Mouse (Mus musculus) neural tube, embryonic 11.5 days (tissue): ENCODE measurements around the gene Osm. TPM values are rescaled to one million over a fixed set of nuclear protein-coding genes. Genes with fewer than 3 reads are reported as not detected.

Experiments
- ATAC-seq: fragments of 200-750 bp; cut with Nextera tagmentation; 2 replicates; pipeline ENCODE4 v1.8.0; 2017; ENCODE audit warnings: moderate number of reproducible peaks, mild to moderate bottlenecking, moderate TSS enrichment, moderate library complexity; ENCODE audit not compliant: insufficient read depth, low FRiP score, low TSS enrichment
- DNase-seq: peaks from one replicate; pipeline ENCODE4 v3.0.0-alpha.2; 2015; ENCODE audit warnings: low spot score
- H3K27ac ChIP-seq: fragments of 300-500 bp; sonication (generic); 2 replicates; pipeline ENCODE4 v1.5.1; 2014; ENCODE audit warnings: low read depth, mild to moderate bottlenecking, low read length
- H3K27me3 ChIP-seq: fragments of 300-500 bp; sonication (generic); 2 replicates; pipeline ENCODE4 v1.6.1; 2014; ENCODE audit warnings: mild to moderate bottlenecking, low read length, mixed read lengths; ENCODE audit not compliant: control insufficient read depth, insufficient read depth
- H3K36me3 ChIP-seq: fragments of 300-500 bp; sonication (generic); 2 replicates; pipeline ENCODE4 v1.6.1; 2014; ENCODE audit warnings: mild to moderate bottlenecking, low read length, moderate library complexity, mixed read lengths; ENCODE audit not compliant: control insufficient read depth, insufficient read depth
- H3K4me1 ChIP-seq: fragments of 300-500 bp; sonication (generic); 2 replicates; pipeline ENCODE4 v1.6.1; 2014; ENCODE audit warnings: low read length, mixed read lengths; ENCODE audit not compliant: control insufficient read depth, insufficient read depth
- H3K4me2 ChIP-seq: fragments of 300-500 bp; sonication (generic); 2 replicates; pipeline ENCODE4 v1.6.1; 2014; ENCODE audit warnings: low read depth, mild to moderate bottlenecking, moderate library complexity
- H3K4me3 ChIP-seq: fragments of 300-500 bp; sonication (generic); 2 replicates; pipeline ENCODE4 v1.5.1; 2014; ENCODE audit warnings: low read depth, low read length
- H3K9ac ChIP-seq: fragments of 300-500 bp; sonication (generic); 2 replicates; pipeline ENCODE4 v1.6.1; 2014; ENCODE audit warnings: mild to moderate bottlenecking, low read length
- H3K9me3 ChIP-seq: fragments of 300-500 bp; sonication (generic); 2 replicates; pipeline ENCODE4 v1.6.1; 2016; ENCODE audit warnings: low read length; ENCODE audit not compliant: control insufficient read depth
- WGBS: fragments of 180-500 bp; shearing (Covaris S2); extraction: QIAGEN DNeasy Blood & Tissue Kit; methylation state at CpG from one replicate; pipeline ENCODE4 v1.1.7; 2014; 5-methylcytosine and 5-hydroxymethylcytosine counted together
- polyA plus RNA-seq: library from polyadenylated mRNA; unstranded; fragments of >200 nt; fragmentation: Nextera tagmentation; extraction: Ambion mirVana; gene quantifications from 2 replicates; pipeline ENCODE4 v1.2.1, GENCODE M21; 2014

The Osm gene
- polyA plus RNA-seq, 1 experiment from 2014 or later, result not detected

- DNase-seq, result no peak
- Histone ChIP-seq H3K9ac (no peak overlapping the region), H3K36me3 (peaks cover 4% of the 10 kb centered on the region), H3K27ac (no peak overlapping the region), H3K9me3 (no peaks in the 10 kb centered on the region), H3K27me3 (no peaks in the 10 kb centered on the region), H3K4me1 (no peaks in the 10 kb centered on the region), H3K4me3 (no peak overlapping the region), H3K4me2 (no peak overlapping the region)
- no peak for ATAC-seq
- 85% methylated on average over 5 of the region's 5 CpGs for WGBS
Observed at GRCm38 (mm10) chr11:4209556-4209955, 26.7 kb upstream of the Osm start.

GRCm38 (mm10) chr11:4210786-4211185 lies 25.4 kb upstream of the Osm start:
- Histone ChIP-seq H3K27ac (no peak overlapping the region), H3K4me3 (no peak overlapping the region), H3K4me1 (no peaks in the 10 kb centered on the region), H3K9ac (no peak overlapping the region), H3K36me3 (peaks cover 7% of the 10 kb centered on the region), H3K4me2 (no peak overlapping the region), H3K27me3 (no peaks in the 10 kb centered on the region), H3K9me3 (no peaks in the 10 kb centered on the region)
- 45% methylated on average over 1 of the region's 1 CpGs for WGBS
- ATAC-seq (no peak), DNase-seq (no peak)

GRCm38 (mm10) chr11:4213107-4213506 lies 23.1 kb upstream of the Osm start:
- DNase-seq, result no peak
- Histone ChIP-seq H3K27ac (no peak overlapping the region), H3K27me3 (peaks cover under 1% of the 10 kb centered on the region; the same call in 1 of the 2 replicates), H3K4me2 (no peak overlapping the region), H3K4me1 (0 out of 2 replicates have a peak, but pooled peaks cover 4% of the 10 kb centered on the region), H3K9ac (no peak overlapping the region), H3K4me3 (no peak overlapping the region), H3K9me3 (peaks cover 4% of the 10 kb centered on the region; the same call in 1 of the 2 replicates), H3K36me3 (peaks cover 7% of the 10 kb centered on the region)
- no peak for ATAC-seq
- 89% methylated on average over 10 of the region's 10 CpGs for WGBS

- no peak overlapping the region for H3K27ac ChIP-seq
- ATAC-seq, result no peak
- 0 out of 2 replicates have a peak, but pooled peaks cover 7% of the 10 kb centered on the region for H3K4me1 ChIP-seq
- 93% methylated on average over 14 of the region's 14 CpGs for WGBS
- no peak overlapping the region for H3K4me3 ChIP-seq
- peaks cover 12% of the 10 kb centered on the region for H3K27me3 ChIP-seq
- H3K4me2 ChIP-seq, result no peak overlapping the region
- no peak overlapping the region for H3K9ac ChIP-seq
- DNase-seq, result no peak
- peaks cover 4% of the 10 kb centered on the region; the same call in 1 of the 2 replicates for H3K9me3 ChIP-seq
- peaks cover 7% of the 10 kb centered on the region for H3K36me3 ChIP-seq
Observed at GRCm38 (mm10) chr11:4214572-4214971, 21.6 kb upstream of the Osm start.

- H3K4me2 ChIP-seq, result no peak overlapping the region
- H3K36me3 ChIP-seq, result peaks cover 7% of the 10 kb centered on the region
- H3K4me3 ChIP-seq, result no peak overlapping the region
- 88% methylated on average over 10 of the region's 10 CpGs for WGBS
- H3K9me3 ChIP-seq, result peaks cover 4% of the 10 kb centered on the region; the same call in 1 of the 2 replicates
- no peak overlapping the region for H3K9ac ChIP-seq
- H3K27ac ChIP-seq, result no peak overlapping the region
- H3K4me1 ChIP-seq, result 0 out of 2 replicates have a peak, but pooled peaks cover 7% of the 10 kb centered on the region
- ATAC-seq, result no peak
- H3K27me3 ChIP-seq, result peaks cover 12% of the 10 kb centered on the region
- DNase-seq, result no peak
Observed at GRCm38 (mm10) chr11:4215061-4215460, 21.2 kb upstream of the Osm start.

- DNase-seq, result no peak
- 0 out of 2 replicates have a peak, but pooled peaks cover 7% of the 10 kb centered on the region for H3K4me1 ChIP-seq
- H3K9ac ChIP-seq, result no peak overlapping the region
- H3K9me3 ChIP-seq, result peaks cover 4% of the 10 kb centered on the region; the same call in 1 of the 2 replicates
- no peak for ATAC-seq
- 91% methylated on average over 9 of the region's 9 CpGs for WGBS
- no peak overlapping the region for H3K4me3 ChIP-seq
- peaks cover 12% of the 10 kb centered on the region for H3K27me3 ChIP-seq
- no peak overlapping the region for H3K27ac ChIP-seq
- no peak overlapping the region for H3K4me2 ChIP-seq
- peaks cover 7% of the 10 kb centered on the region for H3K36me3 ChIP-seq
Observed at GRCm38 (mm10) chr11:4216248-4217000, 19.8 kb upstream of the Osm start.

- Histone ChIP-seq H3K27me3 (peaks cover 12% of the 10 kb centered on the region), H3K4me2 (peak within 1 kb of the TSS; percentile 79), H3K9ac (peak within 1 kb of the TSS; percentile 44), H3K27ac (no peak within 1 kb of the TSS), H3K36me3 (0 out of 2 replicates have a peak, but pooled peaks cover 3% of the 10 kb centered on the region), H3K9me3 (peaks cover 4% of the 10 kb centered on the region; the same call in 1 of the 2 replicates), H3K4me1 (0 out of 2 replicates have a peak, but pooled peaks cover 7% of the 10 kb centered on the region), H3K4me3 (peak within 1 kb of the TSS; percentile 42)
- peak; percentile 86 for ATAC-seq
- peak; percentile 80 for DNase-seq
- WGBS, result 1% methylated on average over 51 of the region's 56 CpGs
Observed at GRCm38 (mm10) chr11:4217914-4218629, 18.1 kb upstream of the Osm start, which contains the start of gene Castor1. Gene Castor1, plus strand, starts transcription at chr11:4218225.

- no peak for ATAC-seq
Observed at GRCm38 (mm10) chr11:4218637-4219036, 17.6 kb upstream of the Osm start.

More at GRCm38 (mm10) chr11:4218637-4219036, 17.6 kb upstream of the Osm start:
- no peak for DNase-seq
- 0 out of 2 replicates have a peak, but pooled peaks cover 7% of the 10 kb centered on the region for H3K4me1 ChIP-seq
- H3K36me3 ChIP-seq, result 0 out of 2 replicates have a peak, but pooled peaks cover 3% of the 10 kb centered on the region
- no peak overlapping the region for H3K27ac ChIP-seq
- peaks cover 4% of the 10 kb centered on the region; the same call in 1 of the 2 replicates for H3K9me3 ChIP-seq
- no peak overlapping the region; the same call in 1 of the 2 replicates for H3K9ac ChIP-seq
- H3K27me3 ChIP-seq, result peaks cover 12% of the 10 kb centered on the region
- H3K4me3 ChIP-seq, result peak overlapping the region; percentile 42
- 2% methylated on average over 6 of the region's 6 CpGs for WGBS
- H3K4me2 ChIP-seq, result peak overlapping the region; percentile 79
